Mouse (Mus musculus): ENCODE measurements around the gene Pon2. TPM values are rescaled to one million over a fixed set of nuclear protein-coding genes. Genes with fewer than 3 reads are reported as not detected.
"Not testable (repeated sequence)": the region's sequence is repeated elsewhere in the genome, so short reads cannot be mapped to it uniquely, and the experiment has no call there.

Pon2 gene
- total RNA-seq (2015; ENCODE audit: low replicate concordance) (163 and 182 TPM in 2 replicates), total RNA-seq (2017; ENCODE audit: low replicate concordance) (69.1 and 72.4 TPM in 2 replicates)

- peak; percentile 84 for ATAC-seq (replicated peaks; ENCODE audit: low FRiP score, poor library complexity, severe bottlenecking)
Measured at GRCm38 (mm10) chr6:5298092-5298554, at the start of gene Pon2. Gene Pon2, minus strand, starts transcription at chr6:5298455.

- ATAC-seq (replicated peaks; ENCODE audit: low FRiP score, poor library complexity, severe bottlenecking), result no peak
Measured at GRCm38 (mm10) chr6:5344255-5344654, 46.0 kb upstream of the Pon2 start.

- not testable (repeated sequence) for ATAC-seq (replicated peaks; ENCODE audit: low FRiP score, poor library complexity, severe bottlenecking)
Measured at GRCm38 (mm10) chr6:5339283-5339682, 41.0 kb upstream of the Pon2 start.

GRCm38 (mm10) chr6:5338781-5339180 lies 40.5 kb upstream of the Pon2 start:
- ATAC-seq (replicated peaks; ENCODE audit: low FRiP score, poor library complexity, severe bottlenecking), result not testable (repeated sequence)

GRCm38 (mm10) chr6:5336016-5336415 lies 37.8 kb upstream of the Pon2 start:
- ATAC-seq (replicated peaks; ENCODE audit: low FRiP score, poor library complexity, severe bottlenecking), result not testable (repeated sequence)

- no peak for ATAC-seq (replicated peaks; ENCODE audit: low FRiP score, poor library complexity, severe bottlenecking)
Measured at GRCm38 (mm10) chr6:5334021-5334420, 35.8 kb upstream of the Pon2 start.

- no peak for ATAC-seq (replicated peaks; ENCODE audit: low FRiP score, poor library complexity, severe bottlenecking)
Measured at GRCm38 (mm10) chr6:5332560-5333150, 34.4 kb upstream of the Pon2 start.

GRCm38 (mm10) chr6:5325122-5325521 lies 26.9 kb upstream of the Pon2 start:
- no peak for ATAC-seq (replicated peaks; ENCODE audit: low FRiP score, poor library complexity, severe bottlenecking)

- ATAC-seq (replicated peaks; ENCODE audit: low FRiP score, poor library complexity, severe bottlenecking), result not testable (repeated sequence)
Measured at GRCm38 (mm10) chr6:5324101-5324500, 25.8 kb upstream of the Pon2 start.

GRCm38 (mm10) chr6:5316630-5317029 lies 18.4 kb upstream of the Pon2 start:
- no peak for ATAC-seq (replicated peaks; ENCODE audit: low FRiP score, poor library complexity, severe bottlenecking)

GRCm38 (mm10) chr6:5315053-5315759 lies 17.0 kb upstream of the Pon2 start:
- ATAC-seq (replicated peaks; ENCODE audit: low FRiP score, poor library complexity, severe bottlenecking), result peak; percentile 87

GRCm38 (mm10) chr6:5313951-5314590 lies 15.8 kb upstream of the Pon2 start:
- ATAC-seq (replicated peaks; ENCODE audit: low FRiP score, poor library complexity, severe bottlenecking), result peak; percentile 47

GRCm38 (mm10) chr6:5310491-5310890 lies 12.2 kb upstream of the Pon2 start:
- ATAC-seq (replicated peaks; ENCODE audit: low FRiP score, poor library complexity, severe bottlenecking), result no peak

- ATAC-seq (replicated peaks; ENCODE audit: low FRiP score, poor library complexity, severe bottlenecking), result no peak
Measured at GRCm38 (mm10) chr6:5309595-5310197, 11.4 kb upstream of the Pon2 start.

- ATAC-seq (replicated peaks; ENCODE audit: low FRiP score, poor library complexity, severe bottlenecking), result no peak
Measured at GRCm38 (mm10) chr6:5305926-5306325, 7.7 kb upstream of the Pon2 start.

- ATAC-seq (replicated peaks; ENCODE audit: low FRiP score, poor library complexity, severe bottlenecking), result no peak
Measured at GRCm38 (mm10) chr6:5304956-5305355, 6.7 kb upstream of the Pon2 start.

- no peak for ATAC-seq (replicated peaks; ENCODE audit: low FRiP score, poor library complexity, severe bottlenecking)
Measured at GRCm38 (mm10) chr6:5300629-5301028, 2.4 kb upstream of the Pon2 start.

- no peak for ATAC-seq (replicated peaks; ENCODE audit: low FRiP score, poor library complexity, severe bottlenecking)
Measured at GRCm38 (mm10) chr6:5299561-5299960, 1.3 kb upstream of the Pon2 start.

GRCm38 (mm10) chr6:5297321-5298091 lies 749 bp downstream of the Pon2 start:
- peak; percentile 88 for ATAC-seq (replicated peaks; ENCODE audit: low FRiP score, poor library complexity, severe bottlenecking)

GRCm38 (mm10) chr6:5296067-5296466 lies 2.2 kb downstream of the Pon2 start:
- ATAC-seq (replicated peaks; ENCODE audit: low FRiP score, poor library complexity, severe bottlenecking), result no peak

All from erythroid progenitor cell, adult 5-6 weeks (primary cell).